Mouse (Mus musculus) CH12.LX (cell line): ENCODE measurements around the gene Pla2g2e.

Experiments
- CTCF ChIP-seq, 2 experiments: IDR thresholded peaks in 1 of 2; conservative IDR thresholded peaks in 1 of 2; 2 replicates each; pipeline ENCODE4 v1.5.1; 2011 to 2012; ENCODE audit warnings: low read depth in 2 of 2, low read length in 2 of 2, improper control_type of control experiment in 1 of 2, inconsistent platforms in 1 of 2, mild to moderate bottlenecking in 1 of 2, moderate library complexity in 1 of 2
- EP300 ChIP-seq: IDR thresholded peaks from 2 replicates; pipeline ENCODE4 v1.6.1; 2011; ENCODE audit warnings: low read length, improper control_type of control experiment
- NRF1 ChIP-seq: IDR thresholded peaks from 2 replicates; pipeline ENCODE4 v1.6.1; 2014; ENCODE audit warnings: low read depth, mild to moderate bottlenecking, inconsistent platforms, low read length, improper control_type of control experiment, moderate library complexity
- POLR2A ChIP-seq: IDR thresholded peaks from 2 replicates; pipeline ENCODE4 v1.6.1; 2011; ENCODE audit warnings: low read depth, mild to moderate bottlenecking, improper control_type of control experiment, low read length
- POLR2AphosphoS2 ChIP-seq: IDR thresholded peaks from 2 replicates; pipeline ENCODE4 v1.6.1; 2011; ENCODE audit warnings: low read depth, low read length, improper control_type of control experiment
- RCOR1 ChIP-seq: conservative IDR thresholded peaks from 2 replicates; pipeline ENCODE4 v1.6.1; 2012; ENCODE audit warnings: low read depth, mild to moderate bottlenecking, inconsistent platforms, low read length, improper control_type of control experiment
- TCF12 ChIP-seq: IDR thresholded peaks from 2 replicates; pipeline ENCODE4 v1.6.1; 2014; ENCODE audit warnings: low read depth, mild to moderate bottlenecking, inconsistent platforms, low read length, improper control_type of control experiment
- USF1 ChIP-seq: IDR thresholded peaks from 2 replicates; pipeline ENCODE4 v1.6.1; 2014; ENCODE audit warnings: low read depth, mild to moderate bottlenecking, inconsistent platforms, low read length, improper control_type of control experiment
- ZNF384 ChIP-seq: IDR thresholded peaks from 2 replicates; pipeline ENCODE4 v1.6.1; 2012; ENCODE audit warnings: low read depth, low read length, improper control_type of control experiment, inconsistent platforms

DNA sequence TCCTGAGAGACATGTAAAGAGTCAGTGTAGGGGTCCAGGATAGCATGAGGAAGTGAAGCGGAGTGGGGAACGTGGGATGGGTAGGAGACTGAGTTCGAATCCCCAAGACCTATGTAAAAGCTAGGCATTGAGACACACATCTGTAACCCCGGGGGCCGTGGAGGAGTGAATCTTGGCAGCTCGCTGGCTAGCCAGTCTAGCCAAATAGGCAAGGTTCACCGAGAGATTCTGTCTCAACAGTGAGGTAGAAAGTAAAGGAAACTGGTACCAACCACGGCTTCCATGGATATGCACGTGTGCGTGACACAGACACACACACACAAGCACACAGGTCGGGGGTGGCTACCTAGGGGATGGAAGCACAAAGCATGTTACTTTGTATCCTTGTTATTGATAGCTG, 2.1 kb downstream of the Pla2g2e start:
- TF ChIP-seq USF1 (no peak), CTCF (conservative IDR thresholded peaks at IDR 0.05 in 1 of 2, IDR thresholded peaks at IDR 0.05 in 1 of 2; ENCODE audit: low read depth in 2 of 2, low read length in 2 of 2) (no peak), RCOR1 (no peak), POLR2AphosphoS2 (no peak), NRF1 (no peak), POLR2A (no peak), ZNF384 (no peak), TCF12 (no peak), EP300 (no peak)
